Mouse (Mus musculus) midbrain, embryonic 11.5 days (tissue): ENCODE results near the gene Ak9. TPM values are rescaled to one million over a fixed set of nuclear protein-coding genes. Genes with fewer than 3 reads are reported as not detected.
"Not testable (repeated sequence)": the region's sequence is repeated elsewhere in the genome, so short reads cannot be mapped to it uniquely, and the experiment has no call there.

Source experiments
- ATAC-seq: fragments of 200-750 bp; cut with Nextera tagmentation; 2 replicates; pipeline ENCODE4 v1.8.0; 2017; ENCODE audit warnings: moderate TSS enrichment, moderate library complexity; ENCODE audit not compliant: low FRiP score
- DNase-seq: peaks from one replicate; pipeline ENCODE4 v3.0.0; 2015; ENCODE audit warnings: low spot score; ENCODE audit errors: missing footprints
- H3K27ac ChIP-seq: fragments of 300-500 bp; sonication (generic); 2 replicates; pipeline ENCODE4 v1.5.1; 2014; ENCODE audit warnings: low read depth, low read length
- H3K27me3 ChIP-seq: fragments of 300-500 bp; sonication (generic); 2 replicates; pipeline ENCODE4 v1.6.1; 2014; ENCODE audit warnings: mild to moderate bottlenecking, low read length, moderate library complexity, mixed read lengths; ENCODE audit not compliant: control insufficient read depth, insufficient read depth
- H3K36me3 ChIP-seq: fragments of 300-500 bp; sonication (generic); 2 replicates; pipeline ENCODE4 v1.6.1; 2014; ENCODE audit warnings: mild to moderate bottlenecking, low read length, moderate library complexity, mixed read lengths; ENCODE audit not compliant: control insufficient read depth, insufficient read depth
- H3K4me1 ChIP-seq: fragments of 300-500 bp; sonication (generic); 2 replicates; pipeline ENCODE4 v1.6.1; 2014; ENCODE audit warnings: low read length; ENCODE audit not compliant: control insufficient read depth, insufficient read depth
- H3K4me2 ChIP-seq: fragments of 300-500 bp; sonication (generic); 2 replicates; pipeline ENCODE4 v1.6.1; 2014; ENCODE audit warnings: mild to moderate bottlenecking, moderate library complexity
- H3K4me3 ChIP-seq: fragments of 300-500 bp; sonication (generic); 2 replicates; pipeline ENCODE4 v1.5.1; 2014; ENCODE audit warnings: low read depth, low read length
- H3K9ac ChIP-seq: fragments of 300-500 bp; sonication (generic); 2 replicates; pipeline ENCODE4 v1.6.1; 2014; ENCODE audit warnings: low read length
- H3K9me3 ChIP-seq: fragments of 300-500 bp; sonication (generic); 2 replicates; pipeline ENCODE4 v1.6.1; 2016; ENCODE audit warnings: low read length; ENCODE audit not compliant: control insufficient read depth
- WGBS: fragments of 180-500 bp; shearing (Covaris S2); extraction: QIAGEN DNeasy Blood & Tissue Kit; methylation state at CpG from one replicate; pipeline ENCODE4 v1.1.7; 2014; 5-methylcytosine and 5-hydroxymethylcytosine counted together
- polyA plus RNA-seq: library from polyadenylated mRNA; unstranded; fragments of >200 nt; fragmentation: Nextera tagmentation; extraction: Ambion mirVana; gene quantifications from 2 replicates; pipeline ENCODE4 v1.2.1, GENCODE M21; 2014

Ak9 gene
- polyA plus RNA-seq, 1 experiment from 2014 or later = not detected

GRCm38 (mm10) chr10:41393555-41393954, 89.8 kb downstream of the Ak9 start:
- no peaks in the 10 kb centered on the region for H3K36me3 ChIP-seq
- WGBS = 51% methylated on average over 2 of the region's 2 CpGs
- no peaks in the 10 kb centered on the region for H3K4me1 ChIP-seq
- H3K4me3 ChIP-seq = no peak overlapping the region
- no peak for DNase-seq
- no peaks in the 10 kb centered on the region for H3K9me3 ChIP-seq
- no peaks in the 10 kb centered on the region for H3K27me3 ChIP-seq
- no peak overlapping the region for H3K9ac ChIP-seq
- H3K4me2 ChIP-seq = no peak overlapping the region
- ATAC-seq = no peak
- H3K27ac ChIP-seq = no peak overlapping the region

GRCm38 (mm10) chr10:41401097-41401496, 97.3 kb downstream of the Ak9 start:
- Histone ChIP-seq H3K4me2 (no peak overlapping the region), H3K9ac (no peak overlapping the region), H3K9me3 (no peaks in the 10 kb centered on the region), H3K27me3 (no peaks in the 10 kb centered on the region), H3K4me3 (no peak overlapping the region), H3K27ac (no peak overlapping the region), H3K4me1 (no peaks in the 10 kb centered on the region), H3K36me3 (no peaks in the 10 kb centered on the region)
- no peak for DNase-seq
- 87% methylated on average over 3 of the region's 3 CpGs for WGBS
- no peak for ATAC-seq

- Histone ChIP-seq H3K9me3 (no peaks in the 10 kb centered on the region), H3K36me3 (no peaks in the 10 kb centered on the region), H3K4me3 (no peak overlapping the region), H3K4me1 (no peaks in the 10 kb centered on the region), H3K27ac (no peak overlapping the region), H3K27me3 (no peaks in the 10 kb centered on the region), H3K9ac (no peak overlapping the region), H3K4me2 (no peak overlapping the region)
- DNase-seq = no peak
- no peak for ATAC-seq
- 91% methylated on average over 2 of the region's 2 CpGs for WGBS
Observed at GRCm38 (mm10) chr10:41403364-41403763, 99.6 kb downstream of the Ak9 start.

- no peaks in the 10 kb centered on the region for H3K27me3 ChIP-seq
- DNase-seq (no peak), ATAC-seq (no peak)
- H3K36me3 ChIP-seq = no peaks in the 10 kb centered on the region
- no peak overlapping the region for H3K4me3 ChIP-seq
- 42% methylated on average over 3 of the region's 3 CpGs for WGBS
- no peak overlapping the region for H3K27ac ChIP-seq
- no peaks in the 10 kb centered on the region for H3K9me3 ChIP-seq
- H3K9ac ChIP-seq = no peak overlapping the region
- no peak overlapping the region for H3K4me2 ChIP-seq
- no peaks in the 10 kb centered on the region for H3K4me1 ChIP-seq
Observed at GRCm38 (mm10) chr10:41403893-41404612, 100.3 kb downstream of the Ak9 start.

DNA sequence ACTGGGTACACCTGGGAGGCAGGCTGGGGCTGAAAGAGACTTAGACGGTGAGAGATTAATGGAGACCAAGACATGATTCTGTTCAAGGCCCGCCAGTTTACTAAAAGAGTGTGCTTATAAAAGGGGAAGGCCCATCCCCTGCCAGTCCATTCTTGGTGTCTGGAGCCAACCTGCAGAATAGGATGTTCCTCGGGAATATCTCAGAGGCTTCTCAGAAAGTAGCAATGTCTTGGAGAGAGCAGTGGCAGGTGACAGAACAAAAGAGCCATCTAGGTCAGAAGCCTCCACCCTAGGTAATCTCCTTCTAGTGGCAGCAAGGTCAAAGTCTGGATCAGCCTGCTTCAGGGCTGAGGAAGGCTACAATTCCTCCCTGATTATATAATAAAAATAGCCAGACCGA, 106.4 kb downstream of the Ak9 start:
- not testable (repeated sequence) for H3K27ac ChIP-seq, H3K9ac ChIP-seq, ATAC-seq, H3K4me2 ChIP-seq, H3K36me3 ChIP-seq, H3K27me3 ChIP-seq, H3K4me3 ChIP-seq, DNase-seq, H3K4me1 ChIP-seq, H3K9me3 ChIP-seq
- 91% methylated on average over 4 of the region's 4 CpGs for WGBS

DNA sequence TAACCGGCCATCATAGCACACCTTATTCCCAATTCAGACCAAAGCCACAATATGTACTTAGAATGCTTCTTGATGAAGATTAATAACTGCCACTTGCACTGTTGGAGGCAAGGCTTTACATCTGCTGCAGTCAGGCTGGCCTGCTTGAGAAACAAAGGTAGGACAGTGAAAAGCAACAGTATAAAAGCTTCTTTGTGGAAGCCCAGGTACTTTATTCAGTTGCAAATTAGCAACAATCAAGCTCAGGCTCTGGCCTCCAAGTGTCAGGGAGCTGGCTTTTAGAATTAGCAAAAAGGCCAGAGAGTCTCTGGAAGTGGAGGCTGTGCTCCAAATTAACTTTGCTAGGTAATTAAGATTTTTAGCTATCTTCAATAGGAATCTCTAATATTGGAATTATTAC, 107.0 kb downstream of the Ak9 start:
- H3K9ac ChIP-seq, H3K36me3 ChIP-seq, H3K4me2 ChIP-seq, ATAC-seq, DNase-seq, H3K27me3 ChIP-seq, H3K4me3 ChIP-seq, H3K9me3 ChIP-seq, H3K27ac ChIP-seq, H3K4me1 ChIP-seq: not testable (repeated sequence)
- WGBS = 92% methylated on average over 1 of the region's 1 CpGs

DNA sequence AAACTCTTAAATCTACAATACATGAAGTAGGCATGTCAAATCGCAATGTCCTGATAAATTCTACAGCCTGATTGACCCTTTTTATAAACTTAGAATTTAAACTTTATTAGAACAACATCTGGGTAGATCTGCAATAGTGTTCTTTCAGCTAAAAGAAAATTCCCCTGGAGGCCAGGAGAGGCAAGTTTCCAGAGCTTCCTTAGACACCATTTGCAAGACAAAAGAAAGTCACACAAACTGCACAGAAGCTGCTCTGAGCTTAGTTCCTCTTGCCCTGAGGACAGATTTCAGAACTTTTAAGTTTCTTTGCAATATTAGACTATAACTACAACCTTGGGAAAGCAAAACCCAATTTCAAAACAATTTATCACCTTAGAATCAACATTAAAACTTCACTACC, 109.7 kb downstream of the Ak9 start:
- H3K9me3 ChIP-seq, H3K4me2 ChIP-seq, H3K36me3 ChIP-seq, H3K4me3 ChIP-seq, DNase-seq, H3K9ac ChIP-seq, H3K27ac ChIP-seq, ATAC-seq, H3K4me1 ChIP-seq, H3K27me3 ChIP-seq: not testable (repeated sequence)
- WGBS = 84% methylated on average over 1 of the region's 1 CpGs

DNA sequence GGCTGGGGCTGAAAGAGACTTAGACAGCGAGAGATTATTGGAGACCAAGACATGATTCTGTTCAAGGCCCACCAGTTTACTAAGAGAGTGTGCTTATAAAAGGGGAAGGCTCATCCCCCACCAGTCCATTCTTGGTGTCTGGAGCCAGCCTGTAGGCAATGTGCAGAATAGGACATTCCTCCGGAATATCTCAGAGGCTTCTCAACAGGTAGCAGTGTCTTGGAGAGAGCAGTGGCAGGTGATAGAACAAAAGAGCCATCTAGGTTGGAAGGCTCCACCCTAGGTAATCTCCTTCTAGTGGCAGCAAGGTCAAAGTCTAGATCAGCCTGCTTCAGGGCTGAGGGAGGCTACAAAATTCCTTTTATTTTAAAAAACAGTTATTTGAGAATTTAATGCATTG, 111.6 kb downstream of the Ak9 start:
- not testable (repeated sequence) for H3K4me3 ChIP-seq, H3K4me1 ChIP-seq, H3K9me3 ChIP-seq, H3K36me3 ChIP-seq, DNase-seq, H3K4me2 ChIP-seq, ATAC-seq, H3K27me3 ChIP-seq, H3K27ac ChIP-seq, H3K9ac ChIP-seq
- WGBS = 93% methylated on average over 2 of the region's 2 CpGs

GRCm38 (mm10) chr10:41420496-41421200, 116.9 kb downstream of the Ak9 start:
- no peak overlapping the region for H3K27ac ChIP-seq
- H3K4me3 ChIP-seq = no peak overlapping the region
- WGBS = 81% methylated on average over 9 of the region's 9 CpGs
- ATAC-seq = no peak
- no peaks in the 10 kb centered on the region for H3K9me3 ChIP-seq
- no peak overlapping the region for H3K9ac ChIP-seq
- no peaks in the 10 kb centered on the region for H3K36me3 ChIP-seq
- no peak overlapping the region for H3K4me2 ChIP-seq
- no peaks in the 10 kb centered on the region for H3K27me3 ChIP-seq
- no peak for DNase-seq
- no peaks in the 10 kb centered on the region for H3K4me1 ChIP-seq
